Mouse (Mus musculus) testis, adult 2 months (tissue): ENCODE results near the gene Cubn. TPM values are rescaled to one million over a fixed set of nuclear protein-coding genes. Genes with fewer than 3 reads are reported as not detected.

Experiments
- H3K27ac ChIP-seq: fragments of 200-500 bp; 2 replicates; pipeline ENCODE4 v1.5.1; 2012; ENCODE audit warnings: low read depth, low read length; ENCODE audit not compliant: control insufficient read depth, insufficient read depth
- H3K27me3 ChIP-seq: fragments of 200-500 bp; 2 replicates; pipeline ENCODE4 v1.6.1; 2012; ENCODE audit warnings: mild to moderate bottlenecking, low read length, moderate library complexity; ENCODE audit not compliant: control insufficient read depth, insufficient read depth
- H3K36me3 ChIP-seq: fragments of 200-500 bp; 2 replicates; pipeline ENCODE4 v1.6.1; 2012; ENCODE audit warnings: mild to moderate bottlenecking, low read length; ENCODE audit not compliant: control insufficient read depth, insufficient read depth
- H3K4me1 ChIP-seq: fragments of 200-500 bp; 2 replicates; pipeline ENCODE4 v1.6.1; 2012; ENCODE audit warnings: low read length; ENCODE audit not compliant: control insufficient read depth, insufficient read depth
- H3K4me3 ChIP-seq: fragments of 200-500 bp; 2 replicates; pipeline ENCODE4 v1.5.1; 2012; ENCODE audit warnings: low read depth, mild to moderate bottlenecking, low read length, moderate library complexity, mixed read lengths; ENCODE audit not compliant: control insufficient read depth
- CTCF ChIP-seq: fragments of 200-500 bp; IDR thresholded peaks from 2 replicates; pipeline ENCODE4 v1.5.1; 2012; ENCODE audit warnings: low read depth, mild to moderate bottlenecking, inconsistent platforms, low read length, moderate library complexity; ENCODE audit not compliant: control insufficient read depth, insufficient read depth, insufficient replicate concordance
- POLR2A ChIP-seq: fragments of 200-500 bp; IDR thresholded peaks from 2 replicates; pipeline ENCODE4 v1.6.1; 2012; ENCODE audit warnings: low read depth, mild to moderate bottlenecking, inconsistent platforms, low read length, moderate library complexity; ENCODE audit not compliant: control insufficient read depth
- polyA plus RNA-seq: library from polyadenylated mRNA; depleted of rRNA; stranded (reverse); fragments of >200 nt; gene quantifications from 2 replicates; pipeline ENCODE4 v1.2.3, GENCODE M21; 2012

The Cubn gene
- polyA plus RNA-seq, 1 experiment, result 0.96 TPM

GRCm38 (mm10) chr2:13391018-13391417 lies 100.6 kb downstream of the Cubn start:
- Histone ChIP-seq H3K4me3 (no peak overlapping the region), H3K36me3 (no peaks in the 10 kb centered on the region), H3K4me1 (no peaks in the 10 kb centered on the region), H3K27ac (no peak overlapping the region), H3K27me3 (no peaks in the 10 kb centered on the region)
- no peak for TF ChIP-seq CTCF
- no peak for TF ChIP-seq POLR2A

- no peak overlapping the region for H3K27ac ChIP-seq
- H3K27me3 ChIP-seq, result no peaks in the 10 kb centered on the region
- TF ChIP-seq CTCF (no peak), POLR2A (no peak)
- H3K4me1 ChIP-seq, result no peaks in the 10 kb centered on the region
- no peaks in the 10 kb centered on the region for H3K36me3 ChIP-seq
- no peak overlapping the region for H3K4me3 ChIP-seq
Measured at GRCm38 (mm10) chr2:13386631-13387030, 105.0 kb downstream of the Cubn start.

- no peak for TF ChIP-seq POLR2A
- no peak for TF ChIP-seq CTCF
- H3K27ac ChIP-seq, result no peak overlapping the region; the same call in 1 of the 2 replicates
- no peak overlapping the region for H3K4me3 ChIP-seq
- H3K4me1 ChIP-seq, result no peaks in the 10 kb centered on the region
- no peaks in the 10 kb centered on the region for H3K36me3 ChIP-seq
- H3K27me3 ChIP-seq, result no peaks in the 10 kb centered on the region
Measured at GRCm38 (mm10) chr2:13385542-13386345, 105.9 kb downstream of the Cubn start.

GRCm38 (mm10) chr2:13384775-13385541 lies 106.7 kb downstream of the Cubn start:
- Histone ChIP-seq H3K36me3 (no peaks in the 10 kb centered on the region), H3K27ac (peak overlapping the region; percentile 43; the same call in 1 of the 2 replicates), H3K4me1 (no peaks in the 10 kb centered on the region), H3K27me3 (no peaks in the 10 kb centered on the region), H3K4me3 (no peak overlapping the region)
- TF ChIP-seq CTCF, result no peak
- TF ChIP-seq POLR2A, result no peak

GRCm38 (mm10) chr2:13376166-13376565 lies 115.4 kb downstream of the Cubn start:
- no peaks in the 10 kb centered on the region for H3K36me3 ChIP-seq
- H3K4me1 ChIP-seq, result no peaks in the 10 kb centered on the region
- no peak for TF ChIP-seq POLR2A
- TF ChIP-seq CTCF, result no peak
- no peak overlapping the region for H3K4me3 ChIP-seq
- no peak overlapping the region for H3K27ac ChIP-seq
- no peaks in the 10 kb centered on the region for H3K27me3 ChIP-seq

GRCm38 (mm10) chr2:13373291-13373690 lies 118.3 kb downstream of the Cubn start:
- no peaks in the 10 kb centered on the region for H3K27me3 ChIP-seq
- no peak for TF ChIP-seq CTCF
- TF ChIP-seq POLR2A, result no peak
- H3K36me3 ChIP-seq, result no peaks in the 10 kb centered on the region
- H3K4me3 ChIP-seq, result no peak overlapping the region
- no peaks in the 10 kb centered on the region for H3K4me1 ChIP-seq
- no peak overlapping the region for H3K27ac ChIP-seq

- Histone ChIP-seq H3K36me3 (no peaks in the 10 kb centered on the region), H3K4me3 (no peak overlapping the region), H3K27ac (no peak overlapping the region), H3K4me1 (no peaks in the 10 kb centered on the region), H3K27me3 (no peaks in the 10 kb centered on the region)
- TF ChIP-seq CTCF (no peak), POLR2A (no peak)
Measured at GRCm38 (mm10) chr2:13372825-13373224, 118.8 kb downstream of the Cubn start.

- no peaks in the 10 kb centered on the region for H3K27me3 ChIP-seq
- H3K36me3 ChIP-seq, result no peaks in the 10 kb centered on the region
- no peak overlapping the region for H3K27ac ChIP-seq
- TF ChIP-seq CTCF, result no peak
- no peak for TF ChIP-seq POLR2A
- H3K4me3 ChIP-seq, result no peak overlapping the region
- no peaks in the 10 kb centered on the region for H3K4me1 ChIP-seq
Measured at GRCm38 (mm10) chr2:13372256-13372824, 119.3 kb downstream of the Cubn start.
